Mouse (Mus musculus): ENCODE measurements at regions not wholly inside any gene's neighbourhood (a gene's known extent, or its start where the extent isn't known, plus 50 kb on each side); places are given as distances from the start of the nearest gene placed in this dataset.

GRCm38 (mm10) chr6:50823220-50823910, 169.1 kb upstream of the Npvf start:
- TF ChIP-seq CTCF (IDR thresholded peaks at IDR 0.05; ENCODE audit: extremely low read depth, insufficient read length, insufficient replicate concordance, low read depth, low read length) (no peak), POLR2A (IDR thresholded peaks at IDR 0.05; ENCODE audit: low read depth, low read length) (no peak)

Data from small intestine, adult 2 months (tissue).